Mouse (Mus musculus) kidney, embryonic 16.5 days (tissue): ENCODE measurements around the gene Muc4. TPM values are rescaled to one million over a fixed set of nuclear protein-coding genes. Genes with fewer than 3 reads are reported as not detected.

ENCODE experiments used
- ATAC-seq: fragments of 200-750 bp; cut with Nextera tagmentation; 2 replicates; pipeline ENCODE4 v1.8.0; 2017; ENCODE audit warnings: moderate TSS enrichment; ENCODE audit not compliant: low FRiP score, low TSS enrichment
- H3K27ac ChIP-seq: fragments of 300-500 bp; sonication (generic); 2 replicates; pipeline ENCODE4 v1.5.1; 2014; ENCODE audit warnings: low read length
- H3K27me3 ChIP-seq: fragments of 300-500 bp; sonication (generic); 2 replicates; pipeline ENCODE4 v1.6.1; 2014; ENCODE audit warnings: low read length, control low read depth, mixed read lengths; ENCODE audit not compliant: insufficient read depth
- H3K36me3 ChIP-seq: fragments of 300-500 bp; sonication (generic); 2 replicates; pipeline ENCODE4 v1.6.1; 2014; ENCODE audit warnings: low read length, control low read depth, mixed read lengths; ENCODE audit not compliant: insufficient read depth
- H3K4me1 ChIP-seq: fragments of 300-500 bp; sonication (generic); 2 replicates; pipeline ENCODE4 v1.6.1; 2014; ENCODE audit warnings: low read length, control low read depth, mixed read lengths; ENCODE audit not compliant: insufficient read depth
- H3K4me2 ChIP-seq: fragments of 300-500 bp; sonication (generic); replicated peaks from 2 replicates; pipeline ENCODE4 v1.6.1; 2014; ENCODE audit warnings: low read depth, low read length
- H3K4me3 ChIP-seq: fragments of 300-500 bp; sonication (generic); 2 replicates; pipeline ENCODE4 v1.5.1; 2014; ENCODE audit warnings: mild to moderate bottlenecking, low read length
- H3K9ac ChIP-seq: fragments of 300-500 bp; sonication (generic); replicated peaks from 2 replicates; pipeline ENCODE4 v1.6.1; 2014; ENCODE audit warnings: low read length
- H3K9me3 ChIP-seq: fragments of 300-500 bp; sonication (generic); 2 replicates; pipeline ENCODE4 v1.6.1; 2016; ENCODE audit warnings: low read length, control low read depth
- WGBS: fragments of 180-500 bp; shearing (Covaris S2); extraction: QIAGEN DNeasy Blood & Tissue Kit; methylation state at CpG from one replicate; pipeline ENCODE4 v1.1.7; 2014; 5-methylcytosine and 5-hydroxymethylcytosine counted together
- polyA plus RNA-seq: library from polyadenylated mRNA; unstranded; fragments of >200 nt; fragmentation: Nextera tagmentation; extraction: Ambion mirVana; gene quantifications from 2 replicates; pipeline ENCODE4 v1.2.1, GENCODE M21; 2015

Muc4 gene
- polyA plus RNA-seq, result 0.27 and 0.44 TPM in 2 replicates

GRCm38 (mm10) chr16:32735586-32735985 lies at the start of gene Muc4:
TSS of gene Muc4 (plus strand) at chr16:32735886.
- H3K9ac ChIP-seq, result no peak within 1 kb of the TSS
- H3K9me3 ChIP-seq, result no peaks in the 10 kb centered on the region
- H3K27ac ChIP-seq, result no peak within 1 kb of the TSS
- H3K4me2 ChIP-seq, result no peak within 1 kb of the TSS
- no peak within 1 kb of the TSS for H3K4me3 ChIP-seq
- no peaks in the 10 kb centered on the region for H3K4me1 ChIP-seq
- ATAC-seq, result no peak
- H3K27me3 ChIP-seq, result no peaks in the 10 kb centered on the region
- H3K36me3 ChIP-seq, result no peaks in the 10 kb centered on the region
- 91% methylated on average over 2 of the region's 2 CpGs for WGBS

GRCm38 (mm10) chr16:32685998-32686397 lies 49.7 kb upstream of the Muc4 start:
- Histone ChIP-seq H3K27me3 (no peaks in the 10 kb centered on the region), H3K36me3 (peaks cover 11% of the 10 kb centered on the region; the same call in 1 of the 2 replicates), H3K27ac (no peak overlapping the region), H3K4me1 (peaks cover 6% of the 10 kb centered on the region; the same call in 1 of the 2 replicates), H3K4me2 (no peak overlapping the region), H3K4me3 (no peak overlapping the region), H3K9me3 (no peaks in the 10 kb centered on the region), H3K9ac (no peak overlapping the region)
- 50% methylated on average over 5 of the region's 5 CpGs for WGBS
- ATAC-seq, result no peak

GRCm38 (mm10) chr16:32687221-32687620 lies 48.5 kb upstream of the Muc4 start:
- 72% methylated on average over 5 of the region's 5 CpGs for WGBS
- H3K27ac ChIP-seq, result no peak overlapping the region
- no peak overlapping the region for H3K4me3 ChIP-seq
- H3K27me3 ChIP-seq, result no peaks in the 10 kb centered on the region
- H3K9me3 ChIP-seq, result no peaks in the 10 kb centered on the region
- H3K9ac ChIP-seq, result no peak overlapping the region
- no peak overlapping the region for H3K4me2 ChIP-seq
- no peak for ATAC-seq
- H3K4me1 ChIP-seq, result peaks cover 6% of the 10 kb centered on the region; the same call in 1 of the 2 replicates
- H3K36me3 ChIP-seq, result 0 out of 2 replicates have a peak, but pooled peaks cover 4% of the 10 kb centered on the region

- Histone ChIP-seq H3K4me3 (no peak overlapping the region), H3K36me3 (no peaks in the 10 kb centered on the region), H3K27me3 (no peaks in the 10 kb centered on the region), H3K27ac (no peak overlapping the region), H3K4me2 (no peak overlapping the region), H3K4me1 (no peaks in the 10 kb centered on the region), H3K9me3 (no peaks in the 10 kb centered on the region), H3K9ac (no peak overlapping the region)
- no peak for ATAC-seq
- WGBS, result 69% methylated on average over 4 of the region's 4 CpGs
Measured at GRCm38 (mm10) chr16:32688770-32689169, 46.9 kb upstream of the Muc4 start.

- no peaks in the 10 kb centered on the region for H3K4me1 ChIP-seq
- no peak overlapping the region for H3K27ac ChIP-seq
- H3K9me3 ChIP-seq, result no peaks in the 10 kb centered on the region
- no peak overlapping the region for H3K9ac ChIP-seq
- 0 out of 2 replicates have a peak, but pooled peaks have one; percentile 6 for ATAC-seq
- 8% methylated on average over 9 of the region's 9 CpGs for WGBS
- H3K27me3 ChIP-seq, result no peaks in the 10 kb centered on the region
- no peaks in the 10 kb centered on the region for H3K36me3 ChIP-seq
- no peak overlapping the region for H3K4me2 ChIP-seq
- H3K4me3 ChIP-seq, result no peak overlapping the region
Measured at GRCm38 (mm10) chr16:32689501-32689900, 46.2 kb upstream of the Muc4 start.

GRCm38 (mm10) chr16:32696841-32697464 lies 38.7 kb upstream of the Muc4 start:
- H3K4me2 ChIP-seq, result no peak overlapping the region
- 36% methylated on average over 7 of the region's 7 CpGs for WGBS
- no peak for ATAC-seq

GRCm38 (mm10) chr16:32697665-32698446 lies 37.8 kb upstream of the Muc4 start:
- H3K9ac ChIP-seq, result no peak overlapping the region
- no peak overlapping the region for H3K27ac ChIP-seq
- H3K4me3 ChIP-seq, result no peak overlapping the region
- no peaks in the 10 kb centered on the region for H3K36me3 ChIP-seq
- H3K27me3 ChIP-seq, result no peaks in the 10 kb centered on the region
- 0 out of 2 replicates have a peak, but pooled peaks have one; percentile 39 for ATAC-seq
- H3K9me3 ChIP-seq, result no peaks in the 10 kb centered on the region
- H3K4me2 ChIP-seq, result no peak overlapping the region
- H3K4me1 ChIP-seq, result 0 out of 2 replicates have a peak, but pooled peaks cover 7% of the 10 kb centered on the region
- 90% methylated on average over 22 of the region's 22 CpGs for WGBS

More at GRCm38 (mm10) chr16:32696841-32697464, 38.7 kb upstream of the Muc4 start:
- Histone ChIP-seq H3K27ac (no peak overlapping the region), H3K27me3 (no peaks in the 10 kb centered on the region), H3K9me3 (no peaks in the 10 kb centered on the region), H3K4me1 (0 out of 2 replicates have a peak, but pooled peaks cover 7% of the 10 kb centered on the region), H3K4me3 (no peak overlapping the region), H3K9ac (no peak overlapping the region), H3K36me3 (no peaks in the 10 kb centered on the region)

- H3K27ac ChIP-seq, result no peak overlapping the region
- H3K4me1 ChIP-seq, result peaks cover 7% of the 10 kb centered on the region; the same call in 1 of the 2 replicates
- no peak for ATAC-seq
- no peak overlapping the region for H3K4me3 ChIP-seq
- H3K27me3 ChIP-seq, result no peaks in the 10 kb centered on the region
- H3K36me3 ChIP-seq, result no peaks in the 10 kb centered on the region
- H3K9ac ChIP-seq, result no peak overlapping the region
- no peaks in the 10 kb centered on the region for H3K9me3 ChIP-seq
- H3K4me2 ChIP-seq, result no peak overlapping the region
- 29% methylated on average over 7 of the region's 7 CpGs for WGBS
Measured at GRCm38 (mm10) chr16:32698550-32698949, 37.1 kb upstream of the Muc4 start.

GRCm38 (mm10) chr16:32703312-32703912 lies 32.3 kb upstream of the Muc4 start:
- H3K4me1 ChIP-seq, result peaks cover 17% of the 10 kb centered on the region
- H3K9ac ChIP-seq, result no peak overlapping the region
- WGBS, result 50% methylated on average over 9 of the region's 9 CpGs
- H3K27ac ChIP-seq, result peak overlapping the region; percentile 8; the same call in 1 of the 2 replicates
- no peak for ATAC-seq
- H3K9me3 ChIP-seq, result no peaks in the 10 kb centered on the region
- H3K4me2 ChIP-seq, result no peak overlapping the region
- H3K27me3 ChIP-seq, result no peaks in the 10 kb centered on the region
- no peaks in the 10 kb centered on the region for H3K36me3 ChIP-seq
- H3K4me3 ChIP-seq, result no peak overlapping the region
